Mouse (Mus musculus): ENCODE data around the gene Fkbp6.

GRCm38 (mm10) chr5:135306321-135306965 is 43.4 kb downstream of the Fkbp6 start:
- TF ChIP-seq CTCF (IDR thresholded peaks at IDR 0.05; ENCODE audit: low read depth): no peak
- no peak for TF ChIP-seq EP300 (optimal IDR thresholded peaks at IDR 0.05)

Data from stomach, postnatal 0 days (tissue).